Mouse (Mus musculus) liver, embryonic 14.5 days (tissue): ENCODE results near the gene Slc46a2. TPM values are rescaled to one million over a fixed set of nuclear protein-coding genes. Genes with fewer than 3 reads are reported as not detected.

Experiments
- ATAC-seq: fragments of 200-750 bp; cut with Nextera tagmentation; 2 replicates; pipeline ENCODE4 v1.8.0; 2017; ENCODE audit warnings: moderate number of reproducible peaks, mild to moderate bottlenecking, moderate library complexity; ENCODE audit not compliant: insufficient read depth
- DNase-seq, 3 experiments: peaks; one replicate each; pipeline ENCODE4 v3.0.0-alpha.2; 2012 to 2013; ENCODE audit warnings: low read depth in 3 of 3, low spot score in 3 of 3
- H3K27ac ChIP-seq: fragments of 300-500 bp; sonication (generic); 2 replicates; pipeline ENCODE4 v1.5.1; 2014; ENCODE audit warnings: moderate library complexity, mild to moderate bottlenecking, control low read depth, inconsistent platforms
- H3K27me3 ChIP-seq: fragments of 300-500 bp; sonication (generic); 2 replicates; pipeline ENCODE4 v1.6.1; 2014; ENCODE audit warnings: mild to moderate bottlenecking, low read length, moderate library complexity; ENCODE audit not compliant: control insufficient read depth, insufficient read depth
- H3K36me3 ChIP-seq: fragments of 300-500 bp; sonication (generic); replicated peaks from 2 replicates; pipeline ENCODE4 v1.6.1; 2014; ENCODE audit warnings: low read depth; ENCODE audit not compliant: control insufficient read depth, insufficient read depth
- H3K4me1 ChIP-seq, 2 experiments: fragments of 200-500 bp in 1 of 2; fragments of 300-500 bp in 1 of 2; sonication (generic) in 1 of 2; replicated peaks; 2 replicates each; pipeline ENCODE4 v1.6.1; 2012 to 2014; ENCODE audit warnings: antibody characterized with exemption in 1 of 2, inconsistent platforms in 1 of 2, low read length in 1 of 2; ENCODE audit not compliant: control insufficient read depth in 2 of 2, insufficient read depth in 2 of 2
- H3K4me2 ChIP-seq: fragments of 300-500 bp; sonication (generic); 2 replicates; pipeline ENCODE4 v1.6.1; 2014; ENCODE audit warnings: low read depth, mild to moderate bottlenecking, control low read depth, moderate library complexity
- H3K4me3 ChIP-seq, 2 experiments: fragments of 200-500 bp in 1 of 2; fragments of 300-500 bp in 1 of 2; sonication (generic) in 1 of 2; 2 replicates each; pipeline ENCODE4 v1.5.1; 2012 to 2014; ENCODE audit warnings: low read depth in 2 of 2, low read length in 2 of 2, mild to moderate bottlenecking in 2 of 2, control low read depth in 1 of 2, inconsistent platforms in 1 of 2, moderate library complexity in 1 of 2; ENCODE audit not compliant: insufficient read depth in 1 of 2
- H3K9ac ChIP-seq: fragments of 300-500 bp; sonication (generic); replicated peaks from 2 replicates; pipeline ENCODE4 v1.6.1; 2014; ENCODE audit warnings: mild to moderate bottlenecking, control low read depth, moderate library complexity
- H3K9me3 ChIP-seq: fragments of 300-500 bp; sonication (generic); 2 replicates; pipeline ENCODE4 v1.6.1; 2016; ENCODE audit warnings: low read length, mixed read lengths; ENCODE audit not compliant: control insufficient read depth
- CTCF ChIP-seq: IDR thresholded peaks from 2 replicates; pipeline ENCODE4 v1.5.1; 2016; ENCODE audit warnings: antibody characterized with exemption, low read depth, control low read depth
- EP300 ChIP-seq: IDR thresholded peaks from 2 replicates; pipeline ENCODE4 v1.6.1; 2016; ENCODE audit warnings: antibody characterized with exemption, low read depth
- WGBS: fragments of 180-500 bp; shearing (Covaris S2); extraction: QIAGEN DNeasy Blood & Tissue Kit; methylation state at CpG from one replicate; pipeline ENCODE4 v1.1.7; 2014; ENCODE audit not compliant: insufficient replicate concordance; 5-methylcytosine and 5-hydroxymethylcytosine counted together
- polyA plus RNA-seq, 2 experiments: library from polyadenylated mRNA; depleted of rRNA in 1 of 2; stranded (reverse) in 1 of 2; unstranded in 1 of 2; fragments of >200 nt; fragmentation: Nextera tagmentation in 1 of 2; extraction: Ambion mirVana in 1 of 2; gene quantifications; 2 replicates each; pipeline versions ENCODE4 v1.2.1 to v1.2.3; 2012 to 2014

The Slc46a2 gene
- polyA plus RNA-seq, 2 experiments = not detected

DNA sequence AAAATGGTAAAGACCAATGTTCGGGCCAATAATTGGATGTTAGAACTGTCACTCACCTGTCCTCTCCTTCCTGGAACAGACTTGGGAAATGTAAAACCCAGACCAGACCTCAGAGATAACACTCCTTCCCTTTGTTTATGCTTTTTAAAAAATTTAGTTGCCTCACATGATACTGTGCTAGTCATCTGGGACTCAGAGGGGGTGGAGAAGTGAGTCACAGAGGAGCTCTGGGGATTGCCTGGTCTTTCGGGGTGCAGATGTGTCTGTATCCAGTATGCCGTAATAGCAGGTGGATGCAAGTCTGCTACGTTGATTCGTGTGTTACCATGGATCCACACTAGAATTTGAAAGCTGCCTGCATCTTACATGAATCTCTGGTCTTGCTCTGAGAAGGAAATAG, 22.1 kb downstream of the Slc46a2 start:
- TF ChIP-seq EP300 (no peak), CTCF (no peak)
- no peaks in the 10 kb centered on the region; a peak in 1 of 4 replicates for H3K4me1 ChIP-seq
- no peak overlapping the region for H3K4me2 ChIP-seq
- no peaks in the 10 kb centered on the region for H3K36me3 ChIP-seq
- no peak overlapping the region for H3K4me3 ChIP-seq
- DNase-seq = no peak
- no peak overlapping the region for H3K27ac ChIP-seq
- no peaks in the 10 kb centered on the region for H3K9me3 ChIP-seq
- H3K9ac ChIP-seq = no peak overlapping the region
- no peaks in the 10 kb centered on the region for H3K27me3 ChIP-seq
- WGBS = 75% methylated on average over 5 of the region's 5 CpGs
- ATAC-seq = no peak

DNA sequence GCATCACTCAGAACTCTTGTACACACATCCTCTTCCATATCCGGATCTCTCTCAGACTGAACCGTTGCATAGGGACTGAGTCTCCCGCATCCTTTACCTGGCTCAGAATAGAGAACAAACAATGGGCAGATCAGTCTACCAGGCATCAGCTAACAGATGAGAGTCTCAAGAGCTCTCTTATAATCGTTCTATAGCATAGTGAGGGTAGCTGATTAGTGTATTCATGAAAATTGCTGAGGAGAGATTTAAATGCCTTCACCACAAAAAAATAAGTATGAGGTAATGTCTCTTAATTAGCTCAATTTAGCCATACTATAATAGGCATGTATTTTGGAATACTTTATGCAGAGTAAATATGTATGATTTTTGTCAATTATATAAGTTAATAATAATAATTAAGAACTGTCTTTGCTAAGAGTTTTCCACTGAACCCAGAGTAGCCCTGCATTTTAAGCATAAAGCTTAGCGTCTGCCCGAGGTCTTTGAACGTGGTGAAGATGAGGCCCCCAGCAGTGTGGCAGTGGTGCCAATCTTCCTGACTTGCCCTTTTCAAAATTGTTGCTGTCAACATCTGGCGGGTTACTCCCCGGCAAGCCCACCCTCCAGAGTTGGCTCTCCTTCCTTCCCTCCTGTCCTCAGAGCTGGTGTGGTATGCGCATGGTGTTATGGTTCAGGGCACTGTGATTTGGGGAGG, 23.0 kb downstream of the Slc46a2 start:
- H3K36me3 ChIP-seq = no peaks in the 10 kb centered on the region
- WGBS = 76% methylated on average over 10 of the region's 10 CpGs
- H3K27ac ChIP-seq = no peak overlapping the region
- H3K9ac ChIP-seq = no peak overlapping the region
- ATAC-seq = no peak
- TF ChIP-seq EP300 (no peak), CTCF (no peak)
- H3K27me3 ChIP-seq = no peaks in the 10 kb centered on the region
- DNase-seq = no peak
- no peak overlapping the region for H3K4me2 ChIP-seq
- no peaks in the 10 kb centered on the region; a peak in 1 of 4 replicates for H3K4me1 ChIP-seq
- no peaks in the 10 kb centered on the region for H3K9me3 ChIP-seq
- H3K4me3 ChIP-seq = no peak overlapping the region

DNA sequence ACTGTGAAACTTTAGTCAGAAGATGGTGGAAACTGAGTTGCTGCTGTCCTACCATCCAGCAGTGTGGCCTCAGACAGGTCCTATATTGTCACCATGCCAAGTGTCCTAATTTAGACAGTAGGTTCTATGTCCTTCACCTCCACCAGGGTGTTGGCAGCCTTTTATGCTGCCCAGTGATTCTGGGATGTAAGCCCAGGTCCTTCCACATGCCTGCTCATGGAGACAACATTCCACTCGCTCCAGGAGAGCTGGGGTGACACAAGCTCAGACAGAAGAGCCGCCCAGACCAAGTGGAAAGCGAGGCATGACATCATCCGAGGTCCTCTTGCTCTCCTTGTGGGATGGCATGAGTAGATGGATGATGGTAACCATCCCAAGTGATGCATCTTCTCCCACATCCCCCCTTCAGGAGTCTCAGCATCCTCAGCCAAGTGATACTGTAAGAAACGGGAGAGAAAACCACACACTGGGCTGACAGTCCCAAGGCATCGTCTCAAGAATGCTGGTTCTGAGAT, 24.7 kb downstream of the Slc46a2 start:
- Histone ChIP-seq H3K27me3 (no peaks in the 10 kb centered on the region), H3K9me3 (no peaks in the 10 kb centered on the region), H3K4me3 (no peak overlapping the region), H3K27ac (no peak overlapping the region), H3K36me3 (no peaks in the 10 kb centered on the region), H3K4me2 (no peak overlapping the region), H3K9ac (no peak overlapping the region), H3K4me1 (no peaks in the 10 kb centered on the region; a peak in 1 of 4 replicates)
- DNase-seq = no peak
- TF ChIP-seq CTCF (no peak), EP300 (no peak)
- no peak for ATAC-seq
- WGBS = 68% methylated on average over 6 of the region's 6 CpGs

GRCm38 (mm10) chr4:59888014-59888413, 26.8 kb downstream of the Slc46a2 start:
- Histone ChIP-seq H3K9me3 (no peaks in the 10 kb centered on the region), H3K4me1 (peaks cover 0 to 13% of the 10 kb centered on the region in 2 experiments; a peak in 3 of 4 replicates), H3K4me3 (no peak overlapping the region), H3K27ac (no peak overlapping the region), H3K4me2 (no peak overlapping the region), H3K27me3 (no peaks in the 10 kb centered on the region), H3K9ac (no peak overlapping the region), H3K36me3 (no peaks in the 10 kb centered on the region)
- WGBS = 46% methylated on average over 5 of the region's 5 CpGs
- no peak for ATAC-seq
- DNase-seq = no peak
- TF ChIP-seq CTCF = no peak
- no peak for TF ChIP-seq EP300

DNA sequence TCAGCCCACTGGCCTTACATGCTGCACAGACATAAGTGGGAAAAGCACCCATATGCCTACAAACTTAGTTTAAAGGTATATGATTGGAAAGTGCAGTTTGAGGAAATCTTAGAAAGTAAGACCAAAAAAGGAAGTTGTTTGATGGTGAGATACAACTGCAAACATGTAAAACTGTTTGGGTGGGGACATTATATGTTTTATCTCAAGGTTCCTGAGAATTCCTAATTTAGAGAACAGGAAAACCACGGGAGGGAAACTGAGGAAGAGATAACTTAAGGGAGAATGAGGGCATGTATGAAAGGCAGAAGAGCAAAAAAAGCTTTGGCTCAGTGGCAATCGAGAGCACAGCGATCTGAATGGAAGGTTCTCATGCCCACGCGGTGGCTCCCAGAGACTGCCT, 27.8 kb downstream of the Slc46a2 start:
- H3K36me3 ChIP-seq = no peaks in the 10 kb centered on the region
- no peaks in the 10 kb centered on the region for H3K27me3 ChIP-seq
- TF ChIP-seq CTCF (no peak), EP300 (no peak)
- H3K4me2 ChIP-seq = no peak overlapping the region
- WGBS = 40% methylated on average over 5 of the region's 5 CpGs
- H3K4me1 ChIP-seq = peaks cover 0 to 13% of the 10 kb centered on the region in 2 experiments; a peak in 3 of 4 replicates
- H3K4me3 ChIP-seq = no peak overlapping the region
- H3K9ac ChIP-seq = no peak overlapping the region
- H3K27ac ChIP-seq = no peak overlapping the region
- no peak for ATAC-seq
- DNase-seq = no peak
- no peaks in the 10 kb centered on the region for H3K9me3 ChIP-seq
